Mouse (Mus musculus) v-Abl transformed pro-B cells (cell line): ENCODE measurements at regions not wholly inside any gene's neighbourhood (a gene's known extent, or its start where the extent isn't known, plus 50 kb on each side); places are given as distances from the start of the nearest gene placed in this dataset.

Source experiments
- in situ Hi-C, 2 experiments: fragments of 400-800 bp; cut with MboI; formaldehyde crosslinking; loops; one replicate each; pipeline ENCODE4 v1.15.1; 2025; ENCODE audit not compliant: unreplicated experiment in 2 of 2

GRCm38 (mm10) chr1:61238668-61239067 lies 260.9 kb downstream of the Icos start:
- in situ Hi-C loops = no loop called here

DNA sequence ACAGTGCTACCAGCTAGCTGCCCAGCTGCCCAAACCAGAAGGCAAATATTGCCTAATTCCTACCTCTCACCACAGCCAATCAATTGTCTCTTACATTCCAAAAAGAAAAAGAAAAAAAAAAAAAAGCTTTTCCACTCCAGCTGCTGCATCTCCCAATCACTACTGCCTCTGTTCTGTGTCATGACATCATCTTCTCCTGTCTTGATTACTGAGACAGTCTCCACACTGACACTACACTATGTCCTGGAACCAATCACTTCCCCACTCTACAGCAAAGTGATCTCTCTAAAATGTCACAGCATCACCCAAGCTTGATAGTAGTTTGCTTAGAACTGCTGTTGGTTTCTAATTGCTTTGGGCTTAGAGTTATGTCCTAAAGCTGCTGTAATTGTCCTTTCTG lies 279.8 kb downstream of the Icos start:
- in situ Hi-C loops = no loop called here

GRCm38 (mm10) chr1:61263466-61263865 lies 285.7 kb downstream of the Icos start:
- in situ Hi-C loops = no loop called here

DNA sequence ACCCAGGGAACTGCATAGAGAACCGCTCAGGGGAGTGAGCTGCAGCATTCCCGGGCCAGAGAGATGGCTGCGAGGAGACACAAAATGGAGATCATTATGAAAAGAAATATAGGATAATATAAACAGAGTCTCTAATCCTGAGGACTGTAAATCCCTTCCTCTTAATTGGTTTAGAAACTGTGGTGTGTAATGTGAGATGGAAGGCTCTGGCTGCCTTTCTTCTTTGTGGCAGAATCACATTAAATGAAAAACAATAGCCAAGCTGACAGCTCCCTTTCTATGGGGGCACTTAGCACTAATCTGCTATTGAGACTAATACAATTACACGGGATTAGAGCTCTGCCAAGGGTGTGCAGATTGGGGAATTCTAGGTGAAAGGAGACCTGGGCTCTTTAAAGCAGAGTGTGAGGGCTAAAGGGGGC lies 288.0 kb downstream of the Icos start:
- in situ Hi-C loops = no loop called here

- in situ Hi-C loops = no loop called here
These were observed 296.1 kb downstream of the Icos start for GRCm38 (mm10) chr1:61273843-61274242.

- in situ Hi-C loops = no loop called here
These were observed 296.5 kb downstream of the Icos start for GRCm38 (mm10) chr1:61274244-61274643.

DNA sequence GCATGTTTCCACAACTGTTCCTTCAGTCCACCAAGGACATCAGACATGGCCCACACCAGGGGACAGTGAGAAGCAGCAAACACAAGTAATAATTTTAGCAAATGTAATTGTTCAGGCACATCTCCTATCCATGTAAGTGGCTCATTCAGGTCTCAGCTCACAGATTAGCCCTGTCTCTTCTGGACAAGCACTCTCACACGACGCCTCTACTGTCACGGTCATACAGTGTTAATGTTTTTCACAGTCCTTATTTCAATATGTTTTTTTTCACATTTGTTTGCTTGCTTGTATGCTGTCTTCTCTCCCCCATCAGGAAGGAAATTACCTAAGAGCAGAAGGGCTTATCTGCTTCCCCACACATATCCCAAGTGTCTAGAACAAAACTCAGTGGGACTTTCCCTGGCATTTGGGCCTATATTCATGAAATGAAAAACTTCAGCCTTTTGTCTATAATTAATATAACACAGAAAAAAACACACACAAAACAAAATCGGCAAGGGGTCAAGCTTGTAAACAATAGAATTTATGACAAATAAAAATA lies 299.5 kb downstream of the Icos start:
- in situ Hi-C loops = no loop called here

DNA sequence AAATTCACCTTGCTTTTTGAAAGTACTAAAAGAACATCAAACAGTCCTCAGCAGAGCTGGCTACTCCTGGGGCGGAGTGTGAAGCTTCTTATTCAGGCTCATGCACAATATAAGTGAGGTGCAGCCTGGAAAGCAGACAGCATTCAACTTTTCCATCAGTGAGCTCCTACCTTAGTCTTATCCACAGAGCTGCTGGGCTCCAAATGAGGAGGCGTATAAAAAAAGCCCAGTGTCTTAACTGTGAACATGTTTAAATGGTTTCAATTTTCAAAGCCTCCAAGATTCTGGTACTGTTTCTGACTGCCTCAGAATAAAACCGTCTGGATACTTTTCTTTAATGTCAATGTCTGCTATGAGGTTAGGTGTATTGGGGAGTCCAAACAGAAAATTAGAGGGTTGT lies 310.5 kb downstream of the Icos start:
- in situ Hi-C loops = no loop called here

DNA sequence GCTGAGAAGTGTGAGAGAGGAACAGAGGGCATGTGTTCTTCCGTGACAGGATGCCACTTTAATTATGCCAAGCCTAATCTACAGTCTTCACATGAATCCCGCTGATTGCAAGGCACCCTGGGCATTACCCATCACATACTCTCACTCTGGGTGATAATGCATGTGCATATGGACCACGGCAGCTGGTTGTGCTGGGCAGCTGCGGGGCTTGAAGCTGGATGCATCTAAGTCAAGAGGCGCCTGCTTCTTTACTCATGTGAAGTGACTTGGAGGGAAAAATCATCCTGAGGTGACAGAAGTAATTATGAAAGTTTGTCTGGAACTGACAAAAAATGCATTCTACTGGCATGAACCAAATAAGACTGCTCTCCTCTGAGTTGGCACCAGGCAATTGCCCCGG lies 311.2 kb downstream of the Icos start:
- in situ Hi-C loops = no loop called here

GRCm38 (mm10) chr1:61289552-61289951 lies 311.8 kb downstream of the Icos start:
- in situ Hi-C loops = no loop called here

GRCm38 (mm10) chr1:61293106-61293505 lies 315.4 kb downstream of the Icos start:
- in situ Hi-C loops = no loop called here

DNA sequence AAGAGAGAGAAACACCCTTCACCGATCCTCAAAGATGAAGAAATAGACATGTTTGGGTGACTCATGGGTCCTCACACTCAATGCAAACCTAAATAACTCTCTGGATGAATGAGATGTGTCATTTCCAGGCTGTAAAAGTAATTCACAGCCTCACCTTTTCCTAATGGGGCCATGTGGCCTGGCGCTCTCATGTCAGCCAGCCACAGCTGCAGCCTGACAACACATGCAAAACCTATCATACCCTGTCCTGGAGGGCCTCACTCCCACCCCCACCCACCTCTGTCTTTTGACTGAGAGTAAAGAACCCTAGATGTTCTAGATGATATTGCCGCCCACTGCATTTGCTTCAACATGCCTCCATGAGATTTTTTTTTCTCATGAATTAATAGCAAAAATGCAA lies 317.5 kb downstream of the Icos start:
- in situ Hi-C loops = no loop called here

DNA sequence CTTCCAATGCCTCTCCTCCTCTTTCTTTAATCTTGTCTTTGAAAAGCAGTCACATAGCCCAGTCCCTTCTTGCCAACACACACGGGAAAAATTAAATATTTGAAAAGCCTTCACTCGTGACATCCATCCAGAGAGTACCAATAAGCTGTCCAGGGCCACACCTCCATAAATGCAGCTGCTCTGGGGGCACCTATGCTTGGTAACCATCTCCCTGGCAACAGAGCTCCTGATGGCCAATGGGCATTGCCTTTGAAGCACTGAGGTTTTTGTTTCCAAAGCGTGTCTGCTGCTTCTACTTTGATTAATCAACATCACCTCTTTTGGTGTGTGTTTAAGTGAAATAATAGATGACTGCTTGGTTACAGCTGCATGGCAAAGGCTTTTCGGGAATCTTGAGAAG lies 319.1 kb downstream of the Icos start:
- in situ Hi-C loops = no loop called here

DNA sequence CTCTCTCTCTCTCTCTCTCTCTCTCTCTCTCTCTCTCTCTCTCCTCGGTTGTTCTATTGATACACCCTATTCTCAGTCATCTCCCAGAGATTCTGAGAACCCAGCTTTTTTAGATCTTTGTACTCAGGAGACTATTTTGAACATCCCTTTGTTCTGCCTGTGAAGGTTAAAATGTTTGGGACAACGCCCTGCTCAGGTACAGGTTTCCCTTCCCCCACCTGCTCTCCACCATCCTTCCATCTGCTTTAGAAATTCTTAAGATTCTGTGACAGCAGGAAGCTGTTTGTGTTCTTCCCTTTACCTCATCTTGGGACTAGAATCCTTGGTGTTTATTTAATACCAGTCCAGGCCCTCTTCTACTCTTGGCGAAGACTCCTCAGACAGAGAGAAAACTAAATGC lies 319.6 kb downstream of the Icos start:
- in situ Hi-C loops = no loop called here

- in situ Hi-C loops = no loop called here
These were observed 320.3 kb downstream of the Icos start for GRCm38 (mm10) chr1:61298064-61298463.

- in situ Hi-C loops = no loop called here
These were observed 321.1 kb downstream of the Icos start for GRCm38 (mm10) chr1:61298779-61299178.

DNA sequence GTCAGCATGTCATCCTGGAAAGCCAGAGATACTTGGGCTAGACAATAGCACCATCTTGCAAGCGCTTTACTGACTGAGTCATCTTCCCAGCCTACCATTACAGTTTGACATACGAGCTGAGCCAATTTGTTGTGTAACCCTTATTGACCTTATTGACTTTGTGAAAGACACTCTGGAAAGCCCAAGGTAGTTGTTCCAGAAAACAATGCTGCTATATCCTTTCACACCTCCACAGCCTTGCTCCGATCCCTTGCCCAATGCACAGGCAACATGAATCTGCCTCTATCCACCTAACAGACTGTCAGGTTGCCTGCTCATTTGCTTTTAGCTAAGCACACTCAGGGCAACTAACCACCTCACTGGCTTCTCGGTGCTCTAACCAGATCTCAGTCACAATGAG lies 322.8 kb downstream of the Icos start:
- in situ Hi-C loops = no loop called here

- in situ Hi-C loops = no loop called here
These were observed 323.6 kb downstream of the Icos start for GRCm38 (mm10) chr1:61301041-61302030.

DNA sequence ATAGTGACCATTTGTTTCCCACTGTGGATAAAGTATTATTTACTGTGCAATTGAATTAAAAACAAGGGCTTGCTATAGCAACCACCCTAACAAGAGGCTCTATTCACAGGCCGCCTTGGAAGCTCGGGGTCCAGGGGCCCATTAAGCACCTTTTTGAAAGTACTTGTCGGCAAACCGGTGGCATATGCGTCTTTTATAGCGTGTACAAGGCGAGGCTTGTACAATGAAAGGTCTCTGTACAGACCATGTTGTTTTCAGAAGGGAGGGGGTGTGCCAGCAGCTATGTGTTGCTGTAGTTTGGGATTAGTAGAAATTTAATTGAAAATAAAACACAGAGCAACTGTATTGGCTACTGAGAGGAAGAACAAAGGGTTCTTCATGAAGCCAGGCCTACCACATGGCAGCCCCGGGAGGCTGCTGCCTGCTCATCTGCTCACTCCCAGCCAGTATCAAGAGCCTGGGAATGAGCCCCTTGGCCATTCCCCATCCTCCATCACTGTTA lies 324.9 kb downstream of the Icos start:
- in situ Hi-C loops = no loop called here

GRCm38 (mm10) chr1:61306296-61306695 lies 328.6 kb downstream of the Icos start:
- in situ Hi-C loops = no loop called here

DNA sequence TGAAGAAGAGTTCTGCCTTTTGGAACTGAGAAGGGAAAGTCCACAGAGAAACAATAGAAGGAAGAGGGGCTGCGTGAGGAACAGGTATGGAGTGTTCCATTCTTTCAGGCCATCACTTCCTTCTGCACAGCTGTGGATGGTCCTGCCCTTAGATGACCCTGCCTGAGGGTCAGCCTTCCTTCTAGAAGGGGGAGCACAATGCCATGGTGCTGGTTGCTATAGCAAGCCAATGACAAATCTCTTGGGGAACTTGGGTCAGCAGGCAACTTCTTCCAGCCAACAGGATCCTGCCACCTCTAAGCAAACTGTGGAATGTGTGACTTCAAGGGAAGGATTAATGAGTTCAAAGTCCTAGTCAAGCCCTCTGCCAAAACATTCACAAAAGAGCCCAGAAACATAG lies 329.1 kb upstream of the Pard3b start:
- in situ Hi-C loops = no loop called here
